Mouse (Mus musculus) liver, embryonic 14.5 days (tissue): Measurements from ENCODE around the gene Olfr555.

Experiments
- CTCF ChIP-seq: IDR thresholded peaks from 2 replicates; pipeline ENCODE4 v1.5.1; 2016; ENCODE audit warnings: antibody characterized with exemption, low read depth, control low read depth
- EP300 ChIP-seq: IDR thresholded peaks from 2 replicates; pipeline ENCODE4 v1.6.1; 2016; ENCODE audit warnings: antibody characterized with exemption, low read depth

GRCm38 (mm10) chr7:102676225-102676624 is 17.6 kb downstream of the Olfr555 start:
- TF ChIP-seq CTCF (no peak), EP300 (no peak)
